Mouse (Mus musculus): ENCODE measurements at regions not wholly inside any gene's neighbourhood (a gene's known extent, or its start where the extent isn't known, plus 50 kb on each side); places are given as distances from the start of the nearest gene placed in this dataset.

- no peaks in the 10 kb centered on the region for H3K27me3 ChIP-seq (ENCODE audit: control insufficient read depth, insufficient read depth, low read length)
- H3K36me3 ChIP-seq (ENCODE audit: control insufficient read depth, insufficient read depth, low read length), result no peaks in the 10 kb centered on the region
- H3K27ac ChIP-seq (ENCODE audit: low read depth, low read length), result no peak overlapping the region
- H3K9ac ChIP-seq (ENCODE audit: low read length), result no peak overlapping the region
- WGBS, result 94% methylated on average over 3 of the region's 3 CpGs
- no peak for DNase-seq (ENCODE audit: low spot score)
- no peaks in the 10 kb centered on the region for H3K9me3 ChIP-seq (ENCODE audit: control insufficient read depth, low read length)
- no peak for ATAC-seq (ENCODE audit: insufficient read depth, low FRiP score, low TSS enrichment)
- no peak overlapping the region for H3K4me2 ChIP-seq (ENCODE audit: low read depth)
- H3K4me3 ChIP-seq (ENCODE audit: low read depth, low read length), result no peak overlapping the region
- no peaks in the 10 kb centered on the region for H3K4me1 ChIP-seq (ENCODE audit: control insufficient read depth, insufficient read depth, low read length)
These were observed 295.6 kb upstream of the Nrxn1 start for GRCm38 (mm10) chr17:91388521-91388920.

GRCm38 (mm10) chr17:91388039-91388438, 295.2 kb upstream of the Nrxn1 start:
- WGBS, result 84% methylated on average over 2 of the region's 2 CpGs
- Histone ChIP-seq H3K27ac (ENCODE audit: low read depth, low read length) (no peak overlapping the region), H3K9me3 (ENCODE audit: control insufficient read depth, low read length) (no peaks in the 10 kb centered on the region), H3K4me3 (ENCODE audit: low read depth, low read length) (no peak overlapping the region), H3K27me3 (ENCODE audit: control insufficient read depth, insufficient read depth, low read length) (no peaks in the 10 kb centered on the region), H3K9ac (ENCODE audit: low read length) (no peak overlapping the region), H3K4me2 (ENCODE audit: low read depth) (no peak overlapping the region), H3K36me3 (ENCODE audit: control insufficient read depth, insufficient read depth, low read length) (no peaks in the 10 kb centered on the region), H3K4me1 (ENCODE audit: control insufficient read depth, insufficient read depth, low read length) (no peaks in the 10 kb centered on the region)
- ATAC-seq (ENCODE audit: insufficient read depth, low FRiP score, low TSS enrichment) (no peak), DNase-seq (ENCODE audit: low spot score) (no peak)

- no peak for DNase-seq (ENCODE audit: low spot score)
- Histone ChIP-seq H3K4me1 (ENCODE audit: control insufficient read depth, insufficient read depth, low read length) (no peaks in the 10 kb centered on the region), H3K4me3 (ENCODE audit: low read depth, low read length) (no peak overlapping the region), H3K9me3 (ENCODE audit: control insufficient read depth, low read length) (no peaks in the 10 kb centered on the region), H3K9ac (ENCODE audit: low read length) (no peak overlapping the region), H3K27me3 (ENCODE audit: control insufficient read depth, insufficient read depth, low read length) (no peaks in the 10 kb centered on the region), H3K36me3 (ENCODE audit: control insufficient read depth, insufficient read depth, low read length) (no peaks in the 10 kb centered on the region), H3K27ac (ENCODE audit: low read depth, low read length) (no peak overlapping the region), H3K4me2 (ENCODE audit: low read depth) (no peak overlapping the region)
- 90% methylated on average over 2 of the region's 2 CpGs for WGBS
- peak; percentile 16; the same call in 1 of the 2 replicates for ATAC-seq (ENCODE audit: insufficient read depth, low FRiP score, low TSS enrichment)
These were observed 293.1 kb upstream of the Nrxn1 start for GRCm38 (mm10) chr17:91385949-91386348.

- H3K36me3 ChIP-seq (ENCODE audit: control insufficient read depth, insufficient read depth, low read length), result no peaks in the 10 kb centered on the region
- WGBS, result 88% methylated on average over 2 of the region's 2 CpGs
These were observed 275.3 kb upstream of the Nrxn1 start for GRCm38 (mm10) chr17:91368156-91368555.

GRCm38 (mm10) chr17:91361261-91361660, 268.4 kb upstream of the Nrxn1 start:
- Histone ChIP-seq H3K36me3 (ENCODE audit: control insufficient read depth, insufficient read depth, low read length) (no peaks in the 10 kb centered on the region), H3K27ac (ENCODE audit: low read depth, low read length) (no peak overlapping the region), H3K4me2 (ENCODE audit: low read depth) (no peak overlapping the region), H3K9ac (ENCODE audit: low read length) (no peak overlapping the region), H3K4me1 (ENCODE audit: control insufficient read depth, insufficient read depth, low read length) (no peaks in the 10 kb centered on the region), H3K9me3 (ENCODE audit: control insufficient read depth, low read length) (no peaks in the 10 kb centered on the region), H3K4me3 (ENCODE audit: low read depth, low read length) (no peak overlapping the region), H3K27me3 (ENCODE audit: control insufficient read depth, insufficient read depth, low read length) (no peaks in the 10 kb centered on the region)
- whole genome bisulfite sequencing, result 75% methylated on average over 1 of the region's 1 CpGs
- no peak for ATAC-seq (ENCODE audit: insufficient read depth, low FRiP score, low TSS enrichment)
- no peak for DNase-seq (ENCODE audit: low spot score)

More at GRCm38 (mm10) chr17:91368156-91368555, 275.3 kb upstream of the Nrxn1 start:
- Histone ChIP-seq H3K4me1 (ENCODE audit: control insufficient read depth, insufficient read depth, low read length) (no peaks in the 10 kb centered on the region), H3K27me3 (ENCODE audit: control insufficient read depth, insufficient read depth, low read length) (no peaks in the 10 kb centered on the region), H3K27ac (ENCODE audit: low read depth, low read length) (no peak overlapping the region), H3K4me2 (ENCODE audit: low read depth) (no peak overlapping the region), H3K9me3 (ENCODE audit: control insufficient read depth, low read length) (no peaks in the 10 kb centered on the region), H3K4me3 (ENCODE audit: low read depth, low read length) (no peak overlapping the region), H3K9ac (ENCODE audit: low read length) (no peak overlapping the region)
- ATAC-seq (ENCODE audit: insufficient read depth, low FRiP score, low TSS enrichment) (no peak), DNase-seq (ENCODE audit: low spot score) (no peak)

- Histone ChIP-seq H3K27me3 (ENCODE audit: control insufficient read depth, insufficient read depth, low read length) (no peaks in the 10 kb centered on the region), H3K4me2 (ENCODE audit: low read depth) (no peak overlapping the region), H3K27ac (ENCODE audit: low read depth, low read length) (no peak overlapping the region), H3K36me3 (ENCODE audit: control insufficient read depth, insufficient read depth, low read length) (no peaks in the 10 kb centered on the region), H3K4me3 (ENCODE audit: low read depth, low read length) (no peak overlapping the region), H3K9me3 (ENCODE audit: control insufficient read depth, low read length) (no peaks in the 10 kb centered on the region), H3K4me1 (ENCODE audit: control insufficient read depth, insufficient read depth, low read length) (no peaks in the 10 kb centered on the region), H3K9ac (ENCODE audit: low read length) (no peak overlapping the region)
- 84% methylated on average over 2 of the region's 2 CpGs for WGBS
- DNase-seq (ENCODE audit: low spot score) (no peak), ATAC-seq (ENCODE audit: insufficient read depth, low FRiP score, low TSS enrichment) (no peak)
These were observed 259.2 kb upstream of the Nrxn1 start for GRCm38 (mm10) chr17:91352107-91352506.

- ATAC-seq (ENCODE audit: insufficient read depth, low FRiP score, low TSS enrichment), result no peak
- WGBS, result 69% methylated on average over 1 of the region's 1 CpGs
- no peak overlapping the region for H3K4me3 ChIP-seq (ENCODE audit: low read depth, low read length)
- no peak overlapping the region for H3K4me2 ChIP-seq (ENCODE audit: low read depth)
- H3K9me3 ChIP-seq (ENCODE audit: control insufficient read depth, low read length), result no peaks in the 10 kb centered on the region
- no peak overlapping the region for H3K9ac ChIP-seq (ENCODE audit: low read length)
- no peak overlapping the region for H3K27ac ChIP-seq (ENCODE audit: low read depth, low read length)
- no peaks in the 10 kb centered on the region for H3K4me1 ChIP-seq (ENCODE audit: control insufficient read depth, insufficient read depth, low read length)
- H3K27me3 ChIP-seq (ENCODE audit: control insufficient read depth, insufficient read depth, low read length), result no peaks in the 10 kb centered on the region
- H3K36me3 ChIP-seq (ENCODE audit: control insufficient read depth, insufficient read depth, low read length), result no peaks in the 10 kb centered on the region
- DNase-seq (ENCODE audit: low spot score), result no peak
These were observed 244.0 kb upstream of the Nrxn1 start for GRCm38 (mm10) chr17:91336882-91337281.

GRCm38 (mm10) chr17:91333790-91334189, 240.9 kb upstream of the Nrxn1 start:
- Histone ChIP-seq H3K27me3 (ENCODE audit: control insufficient read depth, insufficient read depth, low read length) (no peaks in the 10 kb centered on the region), H3K27ac (ENCODE audit: low read depth, low read length) (no peak overlapping the region), H3K9ac (ENCODE audit: low read length) (no peak overlapping the region), H3K4me1 (ENCODE audit: control insufficient read depth, insufficient read depth, low read length) (no peaks in the 10 kb centered on the region), H3K9me3 (ENCODE audit: control insufficient read depth, low read length) (no peaks in the 10 kb centered on the region), H3K36me3 (ENCODE audit: control insufficient read depth, insufficient read depth, low read length) (no peaks in the 10 kb centered on the region), H3K4me2 (ENCODE audit: low read depth) (no peak overlapping the region), H3K4me3 (ENCODE audit: low read depth, low read length) (no peak overlapping the region)
- DNase-seq (ENCODE audit: low spot score), result no peak
- ATAC-seq (ENCODE audit: insufficient read depth, low FRiP score, low TSS enrichment), result no peak
- 95% methylated on average over 4 of the region's 4 CpGs for WGBS

GRCm38 (mm10) chr17:91333202-91333601, 240.3 kb upstream of the Nrxn1 start:
- H3K9ac ChIP-seq (ENCODE audit: low read length), result no peak overlapping the region
- H3K9me3 ChIP-seq (ENCODE audit: control insufficient read depth, low read length), result no peaks in the 10 kb centered on the region
- H3K36me3 ChIP-seq (ENCODE audit: control insufficient read depth, insufficient read depth, low read length), result no peaks in the 10 kb centered on the region
- no peak for DNase-seq (ENCODE audit: low spot score)
- no peak overlapping the region for H3K4me2 ChIP-seq (ENCODE audit: low read depth)
- H3K4me1 ChIP-seq (ENCODE audit: control insufficient read depth, insufficient read depth, low read length), result no peaks in the 10 kb centered on the region
- ATAC-seq (ENCODE audit: insufficient read depth, low FRiP score, low TSS enrichment), result no peak
- no peaks in the 10 kb centered on the region for H3K27me3 ChIP-seq (ENCODE audit: control insufficient read depth, insufficient read depth, low read length)
- no peak overlapping the region for H3K27ac ChIP-seq (ENCODE audit: low read depth, low read length)
- no peak overlapping the region for H3K4me3 ChIP-seq (ENCODE audit: low read depth, low read length)
- WGBS, result 74% methylated on average over 1 of the region's 1 CpGs

Measured in neural tube, embryonic 11.5 days (tissue).